Mouse (Mus musculus): ENCODE results near the gene Endod1. TPM values are rescaled to one million over a fixed set of nuclear protein-coding genes. Genes with fewer than 3 reads are reported as not detected.

The Endod1 gene
- 3.7 and 5.1 TPM in 2 replicates for total RNA-seq (2017)

GRCm38 (mm10) chr9:14381353-14382055 lies at the start of gene Endod1:
Gene Endod1, minus strand, starts transcription at chr9:14381507.
- no peak for ATAC-seq (ENCODE audit: extremely low read depth, insufficient number of reproducible peaks, low FRiP score, poor library complexity, severe bottlenecking)

- ATAC-seq (ENCODE audit: extremely low read depth, insufficient number of reproducible peaks, low FRiP score, poor library complexity, severe bottlenecking), result no peak
Measured at GRCm38 (mm10) chr9:14409153-14409552, 27.8 kb upstream of the Endod1 start.

- ATAC-seq (ENCODE audit: extremely low read depth, insufficient number of reproducible peaks, low FRiP score, poor library complexity, severe bottlenecking), result no peak
Measured at GRCm38 (mm10) chr9:14408044-14408443, 26.7 kb upstream of the Endod1 start.

- no peak for ATAC-seq (ENCODE audit: extremely low read depth, insufficient number of reproducible peaks, low FRiP score, poor library complexity, severe bottlenecking)
Measured at GRCm38 (mm10) chr9:14406056-14406455, 24.7 kb upstream of the Endod1 start.

GRCm38 (mm10) chr9:14402099-14402498 lies 20.8 kb upstream of the Endod1 start:
- ATAC-seq (ENCODE audit: extremely low read depth, insufficient number of reproducible peaks, low FRiP score, poor library complexity, severe bottlenecking), result no peak

GRCm38 (mm10) chr9:14400392-14400791 lies 19.1 kb upstream of the Endod1 start:
- no peak for ATAC-seq (ENCODE audit: extremely low read depth, insufficient number of reproducible peaks, low FRiP score, poor library complexity, severe bottlenecking)

- no peak for ATAC-seq (ENCODE audit: extremely low read depth, insufficient number of reproducible peaks, low FRiP score, poor library complexity, severe bottlenecking)
Measured at GRCm38 (mm10) chr9:14398946-14399345, 17.6 kb upstream of the Endod1 start.

GRCm38 (mm10) chr9:14398084-14398483 lies 16.8 kb upstream of the Endod1 start:
- no peak for ATAC-seq (ENCODE audit: extremely low read depth, insufficient number of reproducible peaks, low FRiP score, poor library complexity, severe bottlenecking)

GRCm38 (mm10) chr9:14397449-14397819 lies 16.1 kb upstream of the Endod1 start:
- no peak for ATAC-seq (ENCODE audit: extremely low read depth, insufficient number of reproducible peaks, low FRiP score, poor library complexity, severe bottlenecking)

- ATAC-seq (ENCODE audit: extremely low read depth, insufficient number of reproducible peaks, low FRiP score, poor library complexity, severe bottlenecking), result no peak
Measured at GRCm38 (mm10) chr9:14396819-14397448, 15.6 kb upstream of the Endod1 start.

- ATAC-seq (ENCODE audit: extremely low read depth, insufficient number of reproducible peaks, low FRiP score, poor library complexity, severe bottlenecking), result no peak
Measured at GRCm38 (mm10) chr9:14396096-14396495, 14.8 kb upstream of the Endod1 start.

GRCm38 (mm10) chr9:14394956-14395561 lies 13.8 kb upstream of the Endod1 start:
- ATAC-seq (ENCODE audit: extremely low read depth, insufficient number of reproducible peaks, low FRiP score, poor library complexity, severe bottlenecking), result no peak

- no peak for ATAC-seq (ENCODE audit: extremely low read depth, insufficient number of reproducible peaks, low FRiP score, poor library complexity, severe bottlenecking)
Measured at GRCm38 (mm10) chr9:14391841-14392318, 10.6 kb upstream of the Endod1 start.

- no peak for ATAC-seq (ENCODE audit: extremely low read depth, insufficient number of reproducible peaks, low FRiP score, poor library complexity, severe bottlenecking)
Measured at GRCm38 (mm10) chr9:14391286-14391685, 10.0 kb upstream of the Endod1 start.

GRCm38 (mm10) chr9:14390278-14390677 lies 9.0 kb upstream of the Endod1 start:
- no peak for ATAC-seq (ENCODE audit: extremely low read depth, insufficient number of reproducible peaks, low FRiP score, poor library complexity, severe bottlenecking)

- ATAC-seq (ENCODE audit: extremely low read depth, insufficient number of reproducible peaks, low FRiP score, poor library complexity, severe bottlenecking), result no peak
Measured at GRCm38 (mm10) chr9:14389050-14389621, 7.8 kb upstream of the Endod1 start.

- ATAC-seq (ENCODE audit: extremely low read depth, insufficient number of reproducible peaks, low FRiP score, poor library complexity, severe bottlenecking), result no peak
Measured at GRCm38 (mm10) chr9:14388001-14388400, 6.7 kb upstream of the Endod1 start.

- no peak for ATAC-seq (ENCODE audit: extremely low read depth, insufficient number of reproducible peaks, low FRiP score, poor library complexity, severe bottlenecking)
Measured at GRCm38 (mm10) chr9:14386831-14387230, 5.5 kb upstream of the Endod1 start.

GRCm38 (mm10) chr9:14385665-14386064 lies 4.4 kb upstream of the Endod1 start:
- ATAC-seq (ENCODE audit: extremely low read depth, insufficient number of reproducible peaks, low FRiP score, poor library complexity, severe bottlenecking), result no peak; the same call in 1 of the 2 replicates
